Mouse (Mus musculus): ENCODE data around the gene Psmd9.

GRCm38 (mm10) chr5:123140694-123141554, 28.3 kb upstream of the Psmd9 start:
- TF ChIP-seq CTCF (conservative IDR thresholded peaks at IDR 0.05; ENCODE audit: low read length), result no peak
- no peak for TF ChIP-seq POU5F1 (IDR thresholded peaks at IDR 0.05; ENCODE audit: borderline replicate concordance, low read length)

All from E14TG2a.4 (cell line).